Mouse (Mus musculus): ENCODE results near the gene Olfr725. TPM values are rescaled to one million over a fixed set of nuclear protein-coding genes. Genes with fewer than 3 reads are reported as not detected.

The Olfr725 gene
- polyA plus RNA-seq (2015; fragmentation: Nextera tagmentation; extraction: Ambion mirVana) = not detected in 2 replicates

DNA sequence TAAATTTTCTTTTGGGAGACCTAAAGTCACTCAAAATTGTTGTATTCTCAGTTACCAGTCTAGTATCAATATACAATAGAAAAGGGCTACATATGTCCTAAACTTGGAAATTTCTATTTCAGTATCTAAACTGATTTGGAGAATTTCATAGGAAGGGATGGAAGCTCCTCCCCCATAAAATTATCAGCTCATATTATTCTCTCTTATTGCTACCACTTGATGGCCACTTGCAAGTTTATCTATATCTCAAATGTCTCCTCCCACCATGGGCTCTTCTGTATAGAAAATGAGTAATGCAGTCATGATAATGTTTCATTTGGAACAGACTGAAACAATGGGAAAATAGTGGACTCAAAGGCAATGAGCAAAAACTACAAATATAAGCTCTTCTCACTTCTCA is at the start of gene Olfr725:
Olfr725 (minus strand) TSS at position 101 of the 400 bp plus-strand sequence.
- Histone ChIP-seq H3K9me3 (replicated peaks) (no peaks in the 10 kb centered on the region), H3K4me3 (replicated peaks) (no peak within 1 kb of the TSS), H3K36me3 (replicated peaks) (no peaks in the 10 kb centered on the region), H3K9ac (no peak within 1 kb of the TSS), H3K27ac (replicated peaks) (no peak within 1 kb of the TSS), H3K4me2 (no peak within 1 kb of the TSS), H3K4me1 (replicated peaks) (no peaks in the 10 kb centered on the region), H3K27me3 (no peaks in the 10 kb centered on the region)
- no peak for ATAC-seq (ENCODE audit: insufficient read depth)

GRCm38 (mm10) chr14:50062733-50063104 is 22.5 kb upstream of the Olfr725 start:
- Histone ChIP-seq H3K4me2 (peak overlapping the region; percentile 92), H3K4me1 (replicated peaks) (peaks cover 6% of the 10 kb centered on the region), H3K27me3 (no peaks in the 10 kb centered on the region), H3K9ac (no peak overlapping the region), H3K9me3 (replicated peaks) (no peaks in the 10 kb centered on the region), H3K36me3 (replicated peaks) (no peaks in the 10 kb centered on the region), H3K27ac (replicated peaks) (no peak overlapping the region), H3K4me3 (replicated peaks) (peak overlapping the region; percentile 66)
- under 1% methylated on average over 4 of the region's 4 CpGs for WGBS (ENCODE audit: insufficient replicate concordance)
- ATAC-seq (ENCODE audit: insufficient read depth) = peak; percentile 33; the same call in 1 of the 2 replicates

- peaks cover 6% of the 10 kb centered on the region for H3K4me1 ChIP-seq (replicated peaks)
- no peaks in the 10 kb centered on the region for H3K9me3 ChIP-seq (replicated peaks)
- H3K36me3 ChIP-seq (replicated peaks) = no peaks in the 10 kb centered on the region
- no peaks in the 10 kb centered on the region for H3K27me3 ChIP-seq
- ATAC-seq (ENCODE audit: insufficient read depth) = peak; percentile 88
- peak overlapping the region; percentile 69 for H3K27ac ChIP-seq (replicated peaks)
- H3K4me3 ChIP-seq (replicated peaks) = peak overlapping the region; percentile 66
- under 1% methylated on average over 52 of the region's 52 CpGs for WGBS (ENCODE audit: insufficient replicate concordance)
- H3K9ac ChIP-seq = peak overlapping the region; percentile 43
- peak overlapping the region; percentile 92 for H3K4me2 ChIP-seq
These were observed 22.0 kb upstream of the Olfr725 start for GRCm38 (mm10) chr14:50061955-50062732.

- ATAC-seq (ENCODE audit: insufficient read depth) = no peak
- H3K27ac ChIP-seq (replicated peaks) = peak overlapping the region; percentile 69; the same call in 1 of the 2 replicates
These were observed 21.4 kb upstream of the Olfr725 start for GRCm38 (mm10) chr14:50061590-50061954.

DNA sequence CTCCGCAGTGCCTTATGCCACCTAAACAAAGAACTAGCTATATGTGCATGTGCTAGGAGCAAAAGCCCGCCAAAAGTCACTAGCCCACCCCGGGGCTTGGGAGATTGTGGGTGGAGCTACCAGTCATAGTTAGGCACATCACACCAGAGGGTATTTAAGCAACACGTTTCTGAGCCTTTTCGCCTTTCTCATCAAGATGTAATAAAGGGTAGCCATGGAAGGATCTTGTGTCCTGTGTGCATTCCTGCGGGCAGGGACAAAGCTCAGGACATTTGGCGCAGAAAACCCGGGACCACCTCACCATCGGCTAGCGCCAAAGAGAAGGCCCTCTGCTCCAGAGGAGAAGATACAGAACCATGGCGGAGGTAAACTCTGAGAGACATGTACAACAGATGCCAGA is 21.0 kb upstream of the Olfr725 start:
- WGBS (ENCODE audit: insufficient replicate concordance) = 11% methylated on average over 11 of the region's 11 CpGs
- no peak for ATAC-seq (ENCODE audit: insufficient read depth)
- Histone ChIP-seq H3K4me1 (replicated peaks) (peaks cover 6% of the 10 kb centered on the region), H3K9me3 (replicated peaks) (no peaks in the 10 kb centered on the region), H3K4me2 (peak overlapping the region; percentile 92), H3K36me3 (replicated peaks) (no peaks in the 10 kb centered on the region), H3K27me3 (no peaks in the 10 kb centered on the region), H3K4me3 (replicated peaks) (peak overlapping the region; percentile 66), H3K27ac (replicated peaks) (no peak overlapping the region), H3K9ac (peak overlapping the region; percentile 43; the same call in 1 of the 2 replicates)

More at GRCm38 (mm10) chr14:50061590-50061954, 21.4 kb upstream of the Olfr725 start:
- Histone ChIP-seq H3K36me3 (replicated peaks) (no peaks in the 10 kb centered on the region), H3K9ac (peak overlapping the region; percentile 43), H3K4me3 (replicated peaks) (peak overlapping the region; percentile 66), H3K27me3 (no peaks in the 10 kb centered on the region), H3K9me3 (replicated peaks) (no peaks in the 10 kb centered on the region), H3K4me1 (replicated peaks) (peaks cover 6% of the 10 kb centered on the region), H3K4me2 (peak overlapping the region; percentile 92)
- WGBS (ENCODE audit: insufficient replicate concordance) = 1% methylated on average over 13 of the region's 13 CpGs

GRCm38 (mm10) chr14:50032041-50032440 is 8.1 kb downstream of the Olfr725 start:
- ATAC-seq (ENCODE audit: insufficient read depth) = no peak
- WGBS (ENCODE audit: insufficient replicate concordance) = 61% methylated on average over 2 of the region's 2 CpGs

GRCm38 (mm10) chr14:50031356-50031755 is 8.8 kb downstream of the Olfr725 start:
- Histone ChIP-seq H3K9me3 (replicated peaks) (no peaks in the 10 kb centered on the region), H3K27ac (replicated peaks) (no peak overlapping the region), H3K4me1 (replicated peaks) (no peaks in the 10 kb centered on the region), H3K27me3 (no peaks in the 10 kb centered on the region), H3K4me3 (replicated peaks) (no peak overlapping the region), H3K4me2 (no peak overlapping the region), H3K36me3 (replicated peaks) (no peaks in the 10 kb centered on the region), H3K9ac (no peak overlapping the region)
- no peak for ATAC-seq (ENCODE audit: insufficient read depth)
- 50% methylated on average over 4 of the region's 4 CpGs for WGBS (ENCODE audit: insufficient replicate concordance)

More at GRCm38 (mm10) chr14:50032041-50032440, 8.1 kb downstream of the Olfr725 start:
- H3K36me3 ChIP-seq (replicated peaks) = no peaks in the 10 kb centered on the region
- H3K4me1 ChIP-seq (replicated peaks) = no peaks in the 10 kb centered on the region
- no peak overlapping the region for H3K4me2 ChIP-seq
- H3K27ac ChIP-seq (replicated peaks) = no peak overlapping the region
- H3K9ac ChIP-seq = no peak overlapping the region
- no peaks in the 10 kb centered on the region for H3K9me3 ChIP-seq (replicated peaks)
- no peak overlapping the region for H3K4me3 ChIP-seq (replicated peaks)
- no peaks in the 10 kb centered on the region for H3K27me3 ChIP-seq

DNA sequence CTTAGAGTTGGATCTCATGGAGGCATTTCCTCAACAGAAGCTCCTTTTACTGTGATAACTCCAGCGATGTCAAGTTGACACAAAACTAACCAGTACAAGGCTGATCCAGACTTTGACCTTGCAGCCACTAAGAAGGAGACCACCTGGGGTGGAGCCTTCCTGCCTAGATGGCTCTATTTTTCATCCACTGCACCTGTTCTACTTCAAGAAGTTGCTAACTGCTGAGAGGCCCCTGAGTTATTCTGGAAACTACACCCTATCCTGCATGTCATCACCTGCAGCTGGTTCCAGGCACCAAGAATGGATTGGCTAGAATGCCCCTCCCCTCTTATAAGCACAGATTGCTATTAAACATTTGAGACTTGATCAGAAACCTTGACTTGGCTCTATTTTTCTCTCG is 13.8 kb downstream of the Olfr725 start:
- Histone ChIP-seq H3K4me3 (replicated peaks) (no peak overlapping the region), H3K4me2 (no peak overlapping the region), H3K27ac (replicated peaks) (no peak overlapping the region), H3K9me3 (replicated peaks) (no peaks in the 10 kb centered on the region), H3K4me1 (replicated peaks) (no peaks in the 10 kb centered on the region), H3K36me3 (replicated peaks) (no peaks in the 10 kb centered on the region), H3K9ac (no peak overlapping the region), H3K27me3 (no peaks in the 10 kb centered on the region)
- WGBS (ENCODE audit: insufficient replicate concordance) = 62% methylated on average over 2 of the region's 2 CpGs
- ATAC-seq (ENCODE audit: insufficient read depth) = no peak

Other genes with a start within 250 kb of the Olfr725 start
- not detected in 2 replicates for gene Olfr722, start 138.4 kb downstream of the Olfr725 start, polyA plus RNA-seq (2015; fragmentation: Nextera tagmentation; extraction: Ambion mirVana)
- gene Olfr723, start 108.6 kb downstream of the Olfr725 start, polyA plus RNA-seq (2015; fragmentation: Nextera tagmentation; extraction: Ambion mirVana) = not detected in 2 replicates
- gene Olfr724, start 77.1 kb downstream of the Olfr725 start, polyA plus RNA-seq (2015; fragmentation: Nextera tagmentation; extraction: Ambion mirVana) = not detected in 2 replicates
- gene Olfr726, start 50.6 kb upstream of the Olfr725 start, polyA plus RNA-seq (2015; fragmentation: Nextera tagmentation; extraction: Ambion mirVana) = not detected in 2 replicates
- gene Olfr727, start 82.8 kb upstream of the Olfr725 start, polyA plus RNA-seq (2015; fragmentation: Nextera tagmentation; extraction: Ambion mirVana) = not detected in 2 replicates
- not detected in 2 replicates for gene Olfr728, start 102.3 kb upstream of the Olfr725 start, polyA plus RNA-seq (2015; fragmentation: Nextera tagmentation; extraction: Ambion mirVana)
- gene Olfr729, start 112.5 kb upstream of the Olfr725 start, polyA plus RNA-seq (2015; fragmentation: Nextera tagmentation; extraction: Ambion mirVana) = not detected in 2 replicates
- gene Olfr730, start 147.8 kb upstream of the Olfr725 start, polyA plus RNA-seq (2015; fragmentation: Nextera tagmentation; extraction: Ambion mirVana) = not detected in 2 replicates
- gene Olfr731, start 201.5 kb upstream of the Olfr725 start, polyA plus RNA-seq (2015; fragmentation: Nextera tagmentation; extraction: Ambion mirVana) = not detected in 2 replicates
- not detected in 2 replicates for gene Olfr732, start 243.8 kb upstream of the Olfr725 start, polyA plus RNA-seq (2015; fragmentation: Nextera tagmentation; extraction: Ambion mirVana)